Mouse (Mus musculus): ENCODE data around the gene Dusp11. TPM values are rescaled to one million over a fixed set of nuclear protein-coding genes. Genes with fewer than 3 reads are reported as not detected.
A peak's percentile ranks its signal among the peaks of the same experiment; 100 is the strongest.
"Not testable (repeated sequence)": the region's sequence is repeated elsewhere in the genome, so short reads cannot be mapped to it uniquely, and the experiment has no call there.

Dusp11 gene
- polyA plus RNA-seq, 1 experiment from 2014 or later: 45.0 TPM

DNA sequence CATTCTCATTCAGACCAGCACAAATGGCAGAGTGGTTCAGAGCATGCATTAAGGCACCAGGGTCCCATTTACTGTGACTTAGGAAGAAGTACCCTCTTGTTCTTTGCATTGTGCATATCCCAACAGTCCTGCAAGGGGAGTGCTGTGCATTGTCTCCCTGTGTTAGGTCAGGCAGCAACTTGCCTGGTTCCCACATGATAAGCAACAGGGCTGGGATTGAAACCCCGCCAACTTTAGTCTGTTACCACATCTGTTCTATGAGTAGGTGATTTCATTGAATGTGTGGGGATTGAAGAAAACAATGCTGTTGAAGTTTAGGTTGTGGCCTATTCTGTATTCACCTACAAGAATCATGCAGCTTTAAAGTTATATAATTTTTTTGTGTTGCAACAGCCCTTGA lies 34.8 kb downstream of the Dusp11 start:
- H3K27ac ChIP-seq (ENCODE audit: low read depth, low read length): no peak overlapping the region
- ATAC-seq (ENCODE audit: insufficient read depth, low FRiP score, low TSS enrichment) (no peak), DNase-seq (ENCODE audit: low spot score) (no peak)
- H3K4me1 ChIP-seq (ENCODE audit: control insufficient read depth, insufficient read depth, low read length): no peaks in the 10 kb centered on the region
- no peak overlapping the region for H3K9ac ChIP-seq (ENCODE audit: low read length)
- H3K4me2 ChIP-seq (ENCODE audit: low read depth): no peak overlapping the region
- 96% methylated on average over 1 of the region's 1 CpGs for WGBS
- no peaks in the 10 kb centered on the region for H3K27me3 ChIP-seq (ENCODE audit: control insufficient read depth, insufficient read depth, low read length)
- H3K9me3 ChIP-seq (ENCODE audit: control insufficient read depth, low read length): no peaks in the 10 kb centered on the region
- 0 out of 2 replicates have a peak, but pooled peaks cover 2% of the 10 kb centered on the region for H3K36me3 ChIP-seq (ENCODE audit: control insufficient read depth, insufficient read depth, low read length)
- H3K4me3 ChIP-seq (ENCODE audit: low read depth, low read length): no peak overlapping the region

DNA sequence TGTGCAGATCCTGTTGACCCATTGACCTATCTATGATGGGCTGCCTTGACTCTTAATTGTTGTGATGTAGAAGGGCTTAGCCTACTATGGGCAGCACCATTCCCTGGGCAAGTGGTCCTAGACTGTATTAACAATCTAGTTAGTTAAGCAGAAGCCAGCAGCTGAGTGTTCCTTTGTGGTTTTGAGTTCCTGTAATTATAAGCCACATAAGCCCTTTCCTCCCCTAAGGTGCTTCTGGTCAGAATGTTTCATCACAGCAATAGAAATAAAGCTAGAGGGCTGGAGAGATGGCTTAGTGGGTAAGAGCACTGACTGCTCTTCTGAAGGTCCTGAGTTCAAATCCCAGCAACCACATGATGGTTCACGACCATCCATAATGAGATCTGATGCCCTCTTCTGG lies 37.8 kb downstream of the Dusp11 start:
- Histone ChIP-seq H3K9me3 (ENCODE audit: control insufficient read depth, low read length) (no peaks in the 10 kb centered on the region), H3K9ac (ENCODE audit: low read length) (no peak overlapping the region), H3K36me3 (ENCODE audit: control insufficient read depth, insufficient read depth, low read length) (0 out of 2 replicates have a peak, but pooled peaks cover 2% of the 10 kb centered on the region), H3K27ac (ENCODE audit: low read depth, low read length) (no peak overlapping the region), H3K4me2 (ENCODE audit: low read depth) (no peak overlapping the region), H3K4me3 (ENCODE audit: low read depth, low read length) (no peak overlapping the region), H3K27me3 (ENCODE audit: control insufficient read depth, insufficient read depth, low read length) (no peaks in the 10 kb centered on the region), H3K4me1 (ENCODE audit: control insufficient read depth, insufficient read depth, low read length) (no peaks in the 10 kb centered on the region)
- ATAC-seq (ENCODE audit: insufficient read depth, low FRiP score, low TSS enrichment) (no peak), DNase-seq (ENCODE audit: low spot score) (no peak)
- WGBS: 100% methylated on average over 1 of the region's 1 CpGs

DNA sequence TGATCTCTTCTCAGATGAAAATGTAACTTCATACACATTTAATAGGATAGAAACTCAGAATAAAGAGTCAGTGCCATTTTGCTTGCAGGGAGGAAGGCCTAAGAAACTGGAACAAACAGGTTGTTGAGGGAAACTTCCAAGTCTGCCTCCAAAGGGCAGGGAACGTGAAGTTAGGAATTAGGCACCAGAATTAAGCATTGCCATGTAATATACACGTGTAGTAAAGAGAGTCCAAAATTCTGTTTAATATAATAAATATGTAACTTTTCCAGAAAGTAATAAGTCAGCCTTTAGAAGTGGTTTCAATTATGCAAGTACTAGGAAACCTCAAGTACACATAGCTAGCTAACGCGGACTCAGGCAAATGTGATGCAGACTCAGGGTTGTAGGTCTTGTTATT lies 42.1 kb downstream of the Dusp11 start:
- Histone ChIP-seq H3K9ac (ENCODE audit: low read length) (no peak overlapping the region), H3K27ac (ENCODE audit: low read depth, low read length) (no peak overlapping the region), H3K4me2 (ENCODE audit: low read depth) (no peak overlapping the region), H3K9me3 (ENCODE audit: control insufficient read depth, low read length) (no peaks in the 10 kb centered on the region), H3K36me3 (ENCODE audit: control insufficient read depth, insufficient read depth, low read length) (no peaks in the 10 kb centered on the region), H3K27me3 (ENCODE audit: control insufficient read depth, insufficient read depth, low read length) (no peaks in the 10 kb centered on the region), H3K4me1 (ENCODE audit: control insufficient read depth, insufficient read depth, low read length) (0 out of 2 replicates have a peak, but pooled peaks cover 2% of the 10 kb centered on the region), H3K4me3 (ENCODE audit: low read depth, low read length) (no peak overlapping the region)
- DNase-seq (ENCODE audit: low spot score) (no peak), ATAC-seq (ENCODE audit: insufficient read depth, low FRiP score, low TSS enrichment) (no peak)
- WGBS: 91% methylated on average over 4 of the region's 4 CpGs

DNA sequence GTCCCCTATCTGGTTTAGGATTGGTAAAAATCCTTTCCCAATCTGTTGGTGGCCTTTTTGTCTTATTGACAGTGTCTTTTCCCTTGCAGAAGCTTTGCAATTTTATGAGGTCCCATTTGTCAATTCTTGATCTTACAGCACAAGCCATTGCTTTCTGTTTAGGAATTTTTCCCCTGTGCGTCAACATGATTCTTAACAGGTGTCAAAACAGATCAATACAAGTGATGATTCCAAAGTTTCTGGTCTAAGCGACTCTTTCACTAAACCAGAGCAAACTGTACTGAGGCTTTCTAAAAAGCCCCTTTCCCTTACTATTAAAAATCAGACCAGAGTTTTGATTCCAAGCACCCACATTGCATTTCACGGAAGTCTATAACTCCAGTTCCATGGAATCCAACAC lies 43.1 kb downstream of the Dusp11 start:
- not testable (repeated sequence) for H3K4me2 ChIP-seq (ENCODE audit: low read depth); DNase-seq (ENCODE audit: low spot score); H3K9ac ChIP-seq (ENCODE audit: low read length); H3K4me1 ChIP-seq (ENCODE audit: control insufficient read depth, insufficient read depth, low read length); H3K27ac ChIP-seq (ENCODE audit: low read depth, low read length); H3K27me3 ChIP-seq (ENCODE audit: control insufficient read depth, insufficient read depth, low read length); H3K4me3 ChIP-seq (ENCODE audit: low read depth, low read length); H3K36me3 ChIP-seq (ENCODE audit: control insufficient read depth, insufficient read depth, low read length); ATAC-seq (ENCODE audit: insufficient read depth, low FRiP score, low TSS enrichment); H3K9me3 ChIP-seq (ENCODE audit: control insufficient read depth, low read length)
- 96% methylated on average over 3 of the region's 3 CpGs for WGBS

DNA sequence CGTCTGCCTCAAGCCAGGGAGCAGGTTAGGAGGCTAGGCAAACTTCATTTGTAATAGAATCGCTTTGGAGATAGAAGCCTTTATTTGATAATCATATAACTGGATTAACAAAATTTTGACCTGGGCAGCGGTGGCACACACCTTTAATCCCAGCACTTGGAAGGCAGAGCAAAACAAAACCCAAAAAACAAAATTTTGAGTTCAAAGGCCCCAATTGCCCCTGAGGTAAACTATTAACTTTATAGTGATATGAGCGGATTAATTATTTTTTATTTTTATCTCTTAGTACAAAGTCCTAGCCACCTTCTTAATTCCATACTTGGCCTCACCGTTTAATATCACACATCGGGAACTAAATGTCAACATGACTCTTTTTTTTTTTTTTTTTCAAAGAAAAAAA lies 44.9 kb downstream of the Dusp11 start:
- no peak overlapping the region for H3K27ac ChIP-seq (ENCODE audit: low read depth, low read length)
- no peak for ATAC-seq (ENCODE audit: insufficient read depth, low FRiP score, low TSS enrichment)
- 85% methylated on average over 6 of the region's 6 CpGs for WGBS
- no peaks in the 10 kb centered on the region for H3K9me3 ChIP-seq (ENCODE audit: control insufficient read depth, low read length)
- peak overlapping the region; percentile 67 for H3K4me2 ChIP-seq (ENCODE audit: low read depth)
- no peaks in the 10 kb centered on the region for H3K36me3 ChIP-seq (ENCODE audit: control insufficient read depth, insufficient read depth, low read length)
- peak overlapping the region; percentile 47; the same call in 1 of the 2 replicates for H3K4me3 ChIP-seq (ENCODE audit: low read depth, low read length)
- H3K27me3 ChIP-seq (ENCODE audit: control insufficient read depth, insufficient read depth, low read length): no peaks in the 10 kb centered on the region
- peak overlapping the region; percentile 72 for H3K9ac ChIP-seq (ENCODE audit: low read length)
- H3K4me1 ChIP-seq (ENCODE audit: control insufficient read depth, insufficient read depth, low read length): 0 out of 2 replicates have a peak, but pooled peaks cover 2% of the 10 kb centered on the region
- no peak for DNase-seq (ENCODE audit: low spot score)

DNA sequence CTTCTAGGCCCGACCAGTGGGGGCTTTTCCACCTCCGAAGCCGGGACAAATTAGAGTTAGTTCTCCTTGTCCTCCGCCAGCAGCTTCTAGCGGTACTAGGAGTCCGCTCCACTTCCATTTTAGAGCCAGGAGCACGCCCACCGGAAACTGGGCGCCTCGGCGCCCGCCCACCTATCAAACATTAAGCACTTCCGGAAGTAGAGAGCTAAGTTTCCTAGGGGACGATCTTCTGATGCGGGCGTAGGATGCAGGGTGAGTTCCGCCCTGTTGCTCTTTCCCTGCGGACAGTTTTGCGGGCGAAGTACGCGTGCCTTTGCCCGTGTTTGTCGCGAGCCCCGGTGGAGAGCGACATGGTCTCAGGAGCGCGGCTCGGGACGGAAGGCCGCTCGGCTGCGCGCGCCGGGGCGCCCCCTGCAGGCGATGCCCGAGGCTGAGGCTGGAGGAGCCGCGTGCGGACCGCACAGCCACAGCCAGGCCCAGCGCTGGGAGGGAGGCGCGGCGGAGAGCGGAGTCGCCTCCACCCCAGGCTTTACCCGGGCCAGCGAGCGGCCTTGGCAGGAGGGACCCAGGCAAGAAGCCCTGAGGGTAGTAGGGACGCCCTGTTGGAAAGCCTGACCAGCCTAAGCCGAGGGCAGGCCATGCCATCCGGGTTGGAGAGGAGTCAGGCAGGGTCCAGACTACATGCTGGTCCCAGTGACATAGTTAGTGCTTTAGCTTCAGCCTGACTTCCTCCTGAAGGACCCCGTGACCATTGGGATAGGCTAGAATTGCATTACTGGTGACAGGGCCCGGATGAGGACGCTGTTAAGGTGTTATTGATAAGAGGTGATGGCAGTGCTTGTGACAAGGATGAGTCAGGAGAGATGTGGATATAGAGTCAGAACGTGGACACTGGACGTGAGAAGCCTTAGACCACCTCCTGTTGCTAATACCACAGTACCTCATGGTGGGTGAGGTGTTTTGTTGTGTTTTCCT lies 45.6 kb downstream of the Dusp11 start, which contains the start of gene Nat8f1:
Gene Nat8f1, minus strand, starts transcription at position 149 of the 975 bp plus-strand sequence.
- Histone ChIP-seq H3K9ac (ENCODE audit: low read length) (peak within 1 kb of the TSS; percentile 72), H3K4me2 (ENCODE audit: low read depth) (peak within 1 kb of the TSS; percentile 67), H3K27ac (ENCODE audit: low read depth, low read length) (peak within 1 kb of the TSS; percentile 63; the same call in 1 of the 2 replicates), H3K4me3 (ENCODE audit: low read depth, low read length) (peak within 1 kb of the TSS; percentile 47)
- WGBS: under 1% methylated on average over 56 of the region's 61 CpGs
- not testable (repeated sequence) for H3K9me3 ChIP-seq (ENCODE audit: control insufficient read depth, low read length); H3K27me3 ChIP-seq (ENCODE audit: control insufficient read depth, insufficient read depth, low read length); H3K36me3 ChIP-seq (ENCODE audit: control insufficient read depth, insufficient read depth, low read length); H3K4me1 ChIP-seq (ENCODE audit: control insufficient read depth, insufficient read depth, low read length)
- ATAC-seq (ENCODE audit: insufficient read depth, low FRiP score, low TSS enrichment): peak; percentile 94
- DNase-seq (ENCODE audit: low spot score): peak; percentile 93

DNA sequence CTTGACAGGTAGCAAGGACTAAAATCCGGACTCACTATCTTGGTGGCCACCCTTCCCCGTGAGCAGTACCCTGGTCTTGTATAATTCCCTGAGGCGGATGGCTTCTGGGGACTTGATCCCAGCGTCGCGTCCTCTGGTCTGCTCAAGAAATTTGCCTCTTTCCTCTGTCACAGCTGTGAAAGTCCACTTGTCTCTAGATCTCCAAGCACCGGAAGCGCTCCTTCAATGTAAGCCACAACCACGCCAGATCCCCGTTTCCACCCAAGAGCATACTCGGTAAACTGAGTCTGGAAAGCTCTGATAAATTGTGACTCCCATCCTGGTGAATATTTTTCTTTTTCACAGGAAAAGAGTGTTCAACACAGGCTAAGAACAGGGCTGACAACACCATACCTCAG lies 46.3 kb downstream of the Dusp11 start:
- ATAC-seq (ENCODE audit: insufficient read depth, low FRiP score, low TSS enrichment) (peak; percentile 14; the same call in 1 of the 2 replicates), DNase-seq (ENCODE audit: low spot score) (peak; percentile 21)
- Histone ChIP-seq H3K9me3 (ENCODE audit: control insufficient read depth, low read length) (no peaks in the 10 kb centered on the region), H3K4me3 (ENCODE audit: low read depth, low read length) (peak overlapping the region; percentile 47), H3K27ac (ENCODE audit: low read depth, low read length) (0 out of 2 replicates have a peak overlapping the region, but pooled peaks have one; percentile 63), H3K4me1 (ENCODE audit: control insufficient read depth, insufficient read depth, low read length) (0 out of 2 replicates have a peak, but pooled peaks cover 2% of the 10 kb centered on the region), H3K36me3 (ENCODE audit: control insufficient read depth, insufficient read depth, low read length) (no peaks in the 10 kb centered on the region), H3K9ac (ENCODE audit: low read length) (peak overlapping the region; percentile 72), H3K27me3 (ENCODE audit: control insufficient read depth, insufficient read depth, low read length) (no peaks in the 10 kb centered on the region), H3K4me2 (ENCODE audit: low read depth) (peak overlapping the region; percentile 63)
- 7% methylated on average over 11 of the region's 11 CpGs for WGBS

DNA sequence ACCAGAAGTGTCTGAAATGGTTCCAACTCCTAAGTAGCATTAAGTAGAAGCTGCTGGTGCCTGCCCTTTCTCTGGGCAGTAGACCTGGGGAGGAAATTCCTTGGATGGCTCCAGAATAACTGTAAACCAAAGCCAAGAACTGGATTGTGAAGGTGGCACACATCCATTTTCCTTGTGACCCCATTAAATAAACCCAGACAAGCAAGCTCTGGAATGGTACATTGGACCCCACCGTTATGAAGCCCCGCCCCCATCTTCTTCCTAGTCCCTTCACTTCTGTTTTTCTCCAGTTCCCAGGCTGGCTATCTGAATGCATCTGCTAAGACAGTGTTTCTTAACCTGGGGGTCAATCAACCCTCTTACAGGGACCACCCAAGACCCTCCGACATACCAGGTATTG lies 49.9 kb downstream of the Dusp11 start, which contains the start of gene Tprkb:
Gene Tprkb, plus strand, starts transcription at position 279 of the 400 bp plus-strand sequence.
- Histone ChIP-seq H3K36me3 (ENCODE audit: control insufficient read depth, insufficient read depth, low read length) (no peaks in the 10 kb centered on the region), H3K4me3 (ENCODE audit: low read depth, low read length) (no peak within 1 kb of the TSS), H3K9me3 (ENCODE audit: control insufficient read depth, low read length) (no peaks in the 10 kb centered on the region), H3K4me2 (ENCODE audit: low read depth) (no peak within 1 kb of the TSS), H3K9ac (ENCODE audit: low read length) (no peak within 1 kb of the TSS), H3K4me1 (ENCODE audit: control insufficient read depth, insufficient read depth, low read length) (0 out of 2 replicates have a peak, but pooled peaks cover 2% of the 10 kb centered on the region), H3K27me3 (ENCODE audit: control insufficient read depth, insufficient read depth, low read length) (no peaks in the 10 kb centered on the region), H3K27ac (ENCODE audit: low read depth, low read length) (no peak within 1 kb of the TSS)
- 87% methylated on average over 3 of the region's 3 CpGs for WGBS
- DNase-seq (ENCODE audit: low spot score) (no peak), ATAC-seq (ENCODE audit: insufficient read depth, low FRiP score, low TSS enrichment) (no peak)
